Mouse (Mus musculus) T-helper 1 cell (primary cell): ENCODE data around the gene Ube2u.
"Not testable (repeated sequence)": the region's sequence is repeated elsewhere in the genome, so short reads cannot be mapped to it uniquely, and the experiment has no call there.

ENCODE experiments used
- in situ Hi-C: fragments of 300-600 bp; cut with MboI, MseI; formaldehyde crosslinking; loops from one replicate; pipeline ENCODE4 v1.15.1; 2025; ENCODE audit warnings: high pct_unique_total_duplicates

The Ube2u gene

GRCm38 (mm10) chr4:100478592-100479321 is at the start of gene Ube2u:
Gene Ube2u, plus strand, starts transcription at chr4:100478849.
- in situ Hi-C loops: no loop called here

GRCm38 (mm10) chr4:100429371-100429900 is 49.2 kb upstream of the Ube2u start:
- in situ Hi-C loops: no loop called here

- in situ Hi-C loops: no loop called here
These were observed 43.1 kb upstream of the Ube2u start for GRCm38 (mm10) chr4:100435281-100436168.

- in situ Hi-C loops: no loop called here
These were observed 42.5 kb upstream of the Ube2u start for GRCm38 (mm10) chr4:100436169-100436547.

- in situ Hi-C loops: no loop called here
These were observed 31.8 kb upstream of the Ube2u start for GRCm38 (mm10) chr4:100446897-100447296.

GRCm38 (mm10) chr4:100462493-100463120 is 16.0 kb upstream of the Ube2u start:
- in situ Hi-C loops: no loop called here

GRCm38 (mm10) chr4:100488447-100488846 is 9.8 kb downstream of the Ube2u start:
- in situ Hi-C loops: no loop called here

- in situ Hi-C loops: no loop called here
These were observed 16.5 kb downstream of the Ube2u start for GRCm38 (mm10) chr4:100495176-100495575.

- in situ Hi-C loops: no loop called here
These were observed 17.9 kb downstream of the Ube2u start for GRCm38 (mm10) chr4:100496521-100496920.

GRCm38 (mm10) chr4:100498192-100498591 is 19.5 kb downstream of the Ube2u start:
- in situ Hi-C loops: no loop called here

- in situ Hi-C loops: not testable (repeated sequence)
These were observed 20.5 kb downstream of the Ube2u start for GRCm38 (mm10) chr4:100499037-100499601.

- in situ Hi-C loops: no loop called here
These were observed 24.7 kb downstream of the Ube2u start for GRCm38 (mm10) chr4:100503337-100503736.

GRCm38 (mm10) chr4:100517646-100518045 is 39.0 kb downstream of the Ube2u start:
- in situ Hi-C loops: no loop called here

GRCm38 (mm10) chr4:100522534-100522933 is 43.9 kb downstream of the Ube2u start:
- in situ Hi-C loops: no loop called here

GRCm38 (mm10) chr4:100524741-100525140 is 46.1 kb downstream of the Ube2u start:
- in situ Hi-C loops: loop anchor here (25.0 kb wide), 2 partner anchors 487 to 587 kb away; partner anchors contain the start of genes Itgb3bp and Pgm1

GRCm38 (mm10) chr4:100526296-100526695 is 47.6 kb downstream of the Ube2u start:
- in situ Hi-C loops: loop anchor here (25.0 kb wide), 2 partner anchors 489 to 589 kb away; partner anchors contain the start of genes Itgb3bp and Pgm1

GRCm38 (mm10) chr4:100527086-100527485 is 48.4 kb downstream of the Ube2u start:
- in situ Hi-C loops: loop anchor here (25.0 kb wide), 2 partner anchors 490 to 590 kb away; partner anchors contain the start of genes Itgb3bp and Pgm1

GRCm38 (mm10) chr4:100527554-100528001 is 48.9 kb downstream of the Ube2u start:
- in situ Hi-C loops: loop anchor here (25.0 kb wide), 2 partner anchors 490 to 590 kb away; partner anchors contain the start of genes Itgb3bp and Pgm1

- in situ Hi-C loops: loop anchor here (10.0 to 25.0 kb wide), 3 partner anchors 439 to 596 kb away; partner anchors contain the start of genes Itgb3bp, Pgm1 and Ror1
These were observed 55.0 kb downstream of the Ube2u start for GRCm38 (mm10) chr4:100533607-100534006.

GRCm38 (mm10) chr4:100534946-100535345 is 56.3 kb downstream of the Ube2u start:
- in situ Hi-C loops: loop anchor here (10.0 to 25.0 kb wide), 3 partner anchors 440 to 598 kb away; partner anchors contain the start of genes Itgb3bp, Pgm1 and Ror1

GRCm38 (mm10) chr4:100537898-100538297 is 59.2 kb downstream of the Ube2u start:
- in situ Hi-C loops: loop anchor here (10.0 to 25.0 kb wide), 3 partner anchors 443 to 601 kb away; partner anchors contain the start of genes Itgb3bp, Pgm1 and Ror1
